Mouse (Mus musculus): ENCODE data around the gene Rpl18. TPM values are rescaled to one million over a fixed set of nuclear protein-coding genes. Genes with fewer than 3 reads are reported as not detected.
A peak's percentile ranks its signal among the peaks of the same experiment; 100 is the strongest.

Gene Rpl18
- polyA plus RNA-seq, 1 experiment from 2014 or later, result 540 TPM

DNA sequence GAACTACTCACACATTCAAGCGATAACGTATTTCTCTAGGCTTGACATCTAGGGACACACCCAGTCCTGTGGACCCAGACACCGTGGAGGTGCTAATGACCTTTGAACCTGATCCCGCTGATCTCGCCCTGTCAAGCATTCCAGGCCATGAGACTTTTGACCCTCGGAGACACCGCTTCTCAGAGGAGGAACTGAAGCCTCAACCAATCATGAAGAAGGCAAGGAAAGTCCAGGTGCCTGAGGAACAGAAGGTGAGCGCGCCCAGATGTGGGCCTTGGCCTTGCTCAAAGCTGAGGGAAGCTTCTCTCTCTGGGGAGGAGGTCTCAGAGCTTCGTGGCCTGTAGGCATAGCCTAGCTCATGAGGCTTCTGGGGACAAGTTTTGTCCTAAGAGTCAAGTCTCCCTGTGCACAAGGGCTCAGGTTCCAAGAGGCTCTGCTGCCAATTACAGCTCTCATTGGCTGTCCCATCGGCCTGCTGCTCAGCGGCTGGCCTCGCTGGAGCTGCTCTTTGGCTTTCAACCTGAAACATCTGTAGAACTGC lies 7.0 kb upstream of the Rpl18 start:
- Histone ChIP-seq H3K4me2 (peak overlapping the region; percentile 98), H3K4me1 (replicated peaks) (peaks cover 49% of the 10 kb centered on the region), H3K9me3 (replicated peaks) (no peaks in the 10 kb centered on the region), H3K36me3 (peaks cover 30% of the 10 kb centered on the region), H3K9ac (0 out of 2 replicates have a peak overlapping the region, but pooled peaks have one; percentile 91), H3K4me3 (peak overlapping the region; percentile 72), H3K27ac (peak overlapping the region; percentile 92; the same call in 1 of the 2 replicates), H3K27me3 (no peaks in the 10 kb centered on the region)
- no peak for ATAC-seq (replicated peaks; ENCODE audit: insufficient number of reproducible peaks, insufficient read depth, low FRiP score, low read depth)
- 42% methylated on average over 13 of the region's 13 CpGs for WGBS

DNA sequence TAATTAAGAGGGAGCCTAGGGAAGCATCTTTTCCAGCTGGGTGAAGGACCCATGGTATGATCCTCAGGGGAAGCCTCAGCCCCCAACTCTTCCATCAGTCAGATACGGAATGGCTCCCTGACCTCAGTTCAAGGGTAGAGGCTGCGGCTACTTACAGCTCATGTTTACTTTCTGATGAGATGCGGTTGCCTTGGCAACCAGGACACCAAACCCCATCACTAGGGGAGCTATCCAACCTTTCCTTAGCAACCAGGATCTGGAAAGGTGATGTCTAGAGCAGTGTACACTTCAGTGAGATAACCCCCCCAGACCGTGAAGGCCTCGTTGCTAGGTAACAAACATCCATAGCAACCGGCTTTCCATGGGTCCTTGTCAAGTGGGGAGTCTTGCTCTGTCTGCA lies 6.2 kb upstream of the Rpl18 start:
- H3K4me3 ChIP-seq, result no peak overlapping the region
- H3K9me3 ChIP-seq (replicated peaks), result no peaks in the 10 kb centered on the region
- ATAC-seq (replicated peaks; ENCODE audit: insufficient number of reproducible peaks, insufficient read depth, low FRiP score, low read depth), result no peak
- WGBS, result 49% methylated on average over 6 of the region's 6 CpGs
- H3K4me2 ChIP-seq, result no peak overlapping the region
- H3K36me3 ChIP-seq, result peaks cover 32% of the 10 kb centered on the region
- no peak overlapping the region for H3K9ac ChIP-seq
- peaks cover 44% of the 10 kb centered on the region for H3K4me1 ChIP-seq (replicated peaks)
- no peak overlapping the region for H3K27ac ChIP-seq
- H3K27me3 ChIP-seq, result no peaks in the 10 kb centered on the region

DNA sequence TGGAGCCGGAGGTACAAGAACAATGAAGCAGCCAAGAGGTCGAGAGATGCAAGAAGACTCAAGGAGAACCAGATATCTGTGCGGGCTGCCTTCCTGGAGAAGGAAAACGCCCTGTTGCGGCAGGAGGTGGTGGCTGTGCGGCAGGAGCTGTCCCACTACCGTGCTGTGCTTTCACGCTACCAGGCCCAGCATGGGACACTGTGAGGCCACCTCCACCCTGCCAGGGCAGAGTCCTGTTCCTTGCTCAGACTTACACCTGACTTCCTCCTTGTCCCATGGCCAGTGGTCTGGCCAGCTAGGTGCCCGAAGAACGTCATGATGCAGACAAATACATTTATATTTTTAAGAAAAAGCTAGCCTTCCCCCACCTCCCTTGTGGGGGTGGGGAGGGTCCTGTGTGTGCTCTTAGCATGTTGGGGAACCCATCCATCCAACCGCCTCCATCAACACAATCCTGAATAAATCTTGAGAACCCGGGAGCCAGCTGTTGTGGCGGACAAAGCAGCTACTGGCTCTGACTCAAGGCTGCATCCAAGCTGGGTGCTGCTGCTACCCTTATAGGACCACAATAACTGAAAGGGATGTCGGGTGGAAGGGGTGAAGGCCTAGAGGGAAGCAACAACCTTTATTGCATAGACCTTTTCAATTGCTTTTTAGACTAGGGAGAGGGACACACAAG lies 5.4 kb upstream of the Rpl18 start:
- Histone ChIP-seq H3K9ac (no peak overlapping the region), H3K27me3 (no peaks in the 10 kb centered on the region), H3K4me3 (no peak overlapping the region), H3K27ac (no peak overlapping the region), H3K36me3 (peaks cover 32% of the 10 kb centered on the region), H3K9me3 (replicated peaks) (no peaks in the 10 kb centered on the region), H3K4me1 (replicated peaks) (peaks cover 48% of the 10 kb centered on the region), H3K4me2 (no peak overlapping the region)
- WGBS, result 71% methylated on average over 14 of the region's 14 CpGs
- no peak for ATAC-seq (replicated peaks; ENCODE audit: insufficient number of reproducible peaks, insufficient read depth, low FRiP score, low read depth)

DNA sequence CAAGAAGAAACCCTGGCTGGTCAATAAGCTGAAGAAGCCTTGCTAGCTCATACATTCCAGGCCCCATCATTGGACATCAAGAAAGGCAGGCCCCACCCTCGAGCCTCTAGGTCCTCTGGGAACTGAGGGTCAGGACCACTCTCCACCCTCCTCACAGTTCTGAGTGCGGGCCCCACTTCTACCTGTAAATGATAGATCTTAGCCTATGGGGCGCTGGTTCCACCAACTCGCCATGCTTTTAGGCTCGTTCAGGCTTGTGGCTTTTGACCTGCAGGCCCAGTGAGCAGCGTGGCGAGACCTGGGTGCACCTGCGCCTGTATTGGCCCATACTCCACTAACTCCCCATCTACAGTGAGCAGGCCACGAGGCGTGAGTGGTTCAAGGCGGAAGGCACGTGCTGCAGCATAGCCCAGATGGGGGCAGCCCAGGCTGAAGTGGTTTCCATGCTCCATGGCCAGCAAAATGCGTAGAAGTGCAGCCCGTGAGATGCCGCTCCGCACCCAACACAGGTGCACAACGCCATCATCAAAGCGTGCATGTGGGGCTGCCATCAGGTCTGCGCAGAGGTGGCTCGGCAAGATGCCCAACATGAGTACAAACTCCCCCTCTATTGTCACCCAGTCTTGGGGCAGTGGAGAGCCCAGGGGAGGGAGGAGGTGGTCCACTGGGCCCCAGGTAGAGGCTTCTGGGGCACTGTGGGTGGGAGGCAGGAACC lies 4.6 kb upstream of the Rpl18 start:
- Histone ChIP-seq H3K9me3 (replicated peaks) (no peaks in the 10 kb centered on the region), H3K9ac (no peak overlapping the region), H3K27me3 (no peaks in the 10 kb centered on the region), H3K36me3 (peaks cover 32% of the 10 kb centered on the region), H3K4me1 (replicated peaks) (peaks cover 47% of the 10 kb centered on the region), H3K27ac (no peak overlapping the region), H3K4me2 (no peak overlapping the region), H3K4me3 (no peak overlapping the region)
- WGBS, result 94% methylated on average over 20 of the region's 20 CpGs
- ATAC-seq (replicated peaks; ENCODE audit: insufficient number of reproducible peaks, insufficient read depth, low FRiP score, low read depth), result no peak

DNA sequence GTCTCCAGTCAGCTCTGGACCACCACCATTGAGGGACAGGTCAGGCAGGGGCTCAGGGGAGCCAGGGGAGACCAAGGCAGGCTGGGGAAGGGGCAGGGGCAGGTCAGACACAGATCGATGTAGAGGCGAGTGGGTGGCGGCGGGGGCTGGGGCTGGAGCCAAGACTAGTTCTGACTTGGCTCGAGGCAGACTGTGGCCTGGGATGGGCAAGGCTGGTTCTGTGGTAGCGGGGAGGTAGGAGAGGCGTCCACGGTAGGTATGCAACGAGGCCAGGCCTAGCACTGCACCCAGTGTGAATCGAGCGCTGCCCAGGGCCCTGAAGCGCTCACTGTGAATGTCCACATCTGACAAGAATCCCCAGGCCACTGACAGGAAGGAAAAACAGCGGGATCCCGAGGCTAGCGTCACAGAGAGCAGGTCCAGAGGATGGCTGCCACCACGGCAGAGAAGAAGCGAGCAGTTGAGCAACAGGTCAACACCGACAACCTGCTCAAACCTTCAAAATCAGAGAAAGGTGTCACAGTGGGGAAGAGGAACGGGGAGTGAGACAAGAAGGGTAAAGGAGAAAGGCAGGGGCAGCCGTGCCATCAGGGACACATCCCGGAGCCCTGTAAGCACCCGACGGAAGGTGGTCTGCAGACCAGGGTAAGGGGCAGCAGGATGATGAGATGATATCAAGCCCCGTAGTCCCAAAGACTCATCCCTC lies 3.8 kb upstream of the Rpl18 start:
- peaks cover 47% of the 10 kb centered on the region for H3K4me1 ChIP-seq (replicated peaks)

DNA sequence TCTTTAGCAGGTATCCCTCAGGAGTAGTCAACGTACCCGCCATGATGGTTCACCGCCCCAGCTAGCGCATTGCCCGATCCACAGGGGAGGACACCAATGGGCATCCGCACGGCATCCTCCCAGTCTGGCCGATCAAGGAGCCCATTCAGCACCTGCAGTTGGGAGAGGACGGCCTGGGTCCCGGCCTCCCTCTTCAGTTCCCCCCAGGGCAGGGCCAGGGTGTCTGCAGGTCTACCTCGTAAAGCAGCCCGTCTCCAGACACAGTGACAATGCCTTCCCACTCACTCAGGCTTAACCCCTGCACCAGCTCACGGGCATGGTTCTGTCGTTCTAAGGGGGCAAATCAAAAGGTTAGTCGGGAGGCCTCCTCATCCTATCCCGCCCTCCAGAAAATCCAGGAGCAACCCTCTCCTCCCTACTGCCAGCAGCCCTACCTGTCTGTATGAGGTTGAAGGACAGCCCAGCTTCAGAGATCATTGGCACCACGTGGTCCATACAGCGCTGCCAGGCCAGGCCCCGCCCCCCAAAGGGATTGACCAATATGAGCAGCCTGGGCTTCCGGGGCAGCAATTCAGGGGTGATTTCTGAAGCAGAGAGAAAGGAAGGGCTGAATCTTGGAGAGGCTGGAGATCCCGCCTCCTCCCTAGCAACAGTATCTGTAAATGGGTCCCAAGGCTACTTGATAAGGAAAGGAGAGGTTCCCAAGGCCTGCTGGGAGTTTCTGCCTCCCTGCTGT lies 3.1 kb upstream of the Rpl18 start:
- H3K9ac ChIP-seq, result no peak overlapping the region
- ATAC-seq (replicated peaks; ENCODE audit: insufficient number of reproducible peaks, insufficient read depth, low FRiP score, low read depth), result no peak
- H3K4me3 ChIP-seq, result no peak overlapping the region
- WGBS, result 91% methylated on average over 21 of the region's 21 CpGs
- peaks cover 32% of the 10 kb centered on the region for H3K36me3 ChIP-seq
- no peaks in the 10 kb centered on the region for H3K9me3 ChIP-seq (replicated peaks)
- no peak overlapping the region for H3K4me2 ChIP-seq
- H3K27ac ChIP-seq, result no peak overlapping the region
- no peaks in the 10 kb centered on the region for H3K27me3 ChIP-seq
- H3K4me1 ChIP-seq (replicated peaks), result peaks cover 48% of the 10 kb centered on the region

More for the DNA sequence above, 3.8 kb upstream of the Rpl18 start:
- Histone ChIP-seq H3K27me3 (no peaks in the 10 kb centered on the region), H3K9ac (no peak overlapping the region), H3K36me3 (peaks cover 32% of the 10 kb centered on the region), H3K4me3 (no peak overlapping the region), H3K4me2 (no peak overlapping the region), H3K27ac (no peak overlapping the region), H3K9me3 (replicated peaks) (no peaks in the 10 kb centered on the region)
- WGBS, result 89% methylated on average over 24 of the region's 24 CpGs
- ATAC-seq (replicated peaks; ENCODE audit: insufficient number of reproducible peaks, insufficient read depth, low FRiP score, low read depth), result no peak

DNA sequence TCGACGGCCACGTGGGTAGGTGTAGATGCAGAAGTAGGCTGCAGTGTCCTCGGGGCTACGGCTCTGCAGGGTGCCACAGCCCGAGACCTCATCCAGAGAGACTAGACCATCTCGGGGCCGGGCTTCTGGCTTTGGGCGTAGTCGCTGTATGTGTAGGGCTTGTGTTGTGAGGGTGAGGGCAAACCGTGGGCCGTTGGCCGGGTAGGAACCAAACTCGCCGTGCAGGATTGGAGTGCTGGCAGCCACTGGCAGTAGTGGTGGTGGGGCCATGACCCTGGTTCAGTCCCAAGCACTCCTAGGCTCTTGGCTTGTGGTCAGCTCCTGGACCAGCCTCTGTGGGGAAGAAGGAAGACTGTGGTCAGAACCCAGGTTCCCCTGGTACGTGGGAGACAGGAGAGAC lies 1.9 kb upstream of the Rpl18 start:
- H3K27ac ChIP-seq, result no peak overlapping the region
- no peaks in the 10 kb centered on the region for H3K27me3 ChIP-seq
- ATAC-seq (replicated peaks; ENCODE audit: insufficient number of reproducible peaks, insufficient read depth, low FRiP score, low read depth), result no peak
- H3K4me2 ChIP-seq, result no peak overlapping the region
- peaks cover 32% of the 10 kb centered on the region for H3K36me3 ChIP-seq
- no peaks in the 10 kb centered on the region for H3K9me3 ChIP-seq (replicated peaks)
- WGBS, result 95% methylated on average over 16 of the region's 16 CpGs
- no peak overlapping the region for H3K4me3 ChIP-seq
- peaks cover 36% of the 10 kb centered on the region for H3K4me1 ChIP-seq (replicated peaks)
- H3K9ac ChIP-seq, result no peak overlapping the region

DNA sequence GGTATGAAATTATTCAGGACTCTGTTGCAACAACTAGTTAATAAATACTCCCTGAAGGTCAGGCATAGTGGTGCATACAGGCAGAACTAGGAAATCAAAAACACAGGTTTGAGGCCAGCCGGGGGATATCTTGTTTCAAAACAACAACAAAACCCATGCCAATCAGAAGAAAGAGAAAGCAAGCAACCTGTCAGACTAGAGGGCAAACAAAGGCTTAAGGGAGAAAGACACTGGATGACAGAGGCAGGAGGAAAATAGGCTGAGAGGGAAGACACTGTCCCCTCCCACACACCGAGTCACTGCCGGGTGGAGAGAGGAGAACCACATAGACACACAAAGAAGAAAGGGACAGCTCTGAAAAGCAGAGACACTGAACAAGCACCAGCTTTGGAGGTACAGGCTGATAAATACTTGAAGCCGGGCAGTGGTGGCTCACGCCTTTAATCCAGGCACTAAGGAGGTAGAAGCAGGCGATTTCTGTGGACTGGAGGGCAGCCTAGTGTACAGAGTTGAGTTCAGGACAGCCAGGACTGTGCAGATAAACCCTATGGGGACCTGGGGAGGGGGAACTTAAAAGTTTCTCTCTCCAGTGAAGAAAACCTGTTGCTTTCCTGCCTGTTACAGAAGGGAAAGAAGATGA lies 1.3 kb upstream of the Rpl18 start:
- peak overlapping the region; percentile 69 for H3K4me3 ChIP-seq
- H3K27me3 ChIP-seq, result no peaks in the 10 kb centered on the region
- peak overlapping the region; percentile 63 for H3K9ac ChIP-seq
- H3K4me1 ChIP-seq (replicated peaks), result peaks cover 35% of the 10 kb centered on the region
- H3K4me2 ChIP-seq, result peak overlapping the region; percentile 80
- H3K27ac ChIP-seq, result no peak overlapping the region
- WGBS, result 79% methylated on average over 6 of the region's 6 CpGs
- H3K9me3 ChIP-seq (replicated peaks), result no peaks in the 10 kb centered on the region
- peaks cover 32% of the 10 kb centered on the region for H3K36me3 ChIP-seq
- no peak for ATAC-seq (replicated peaks; ENCODE audit: insufficient number of reproducible peaks, insufficient read depth, low FRiP score, low read depth)

DNA sequence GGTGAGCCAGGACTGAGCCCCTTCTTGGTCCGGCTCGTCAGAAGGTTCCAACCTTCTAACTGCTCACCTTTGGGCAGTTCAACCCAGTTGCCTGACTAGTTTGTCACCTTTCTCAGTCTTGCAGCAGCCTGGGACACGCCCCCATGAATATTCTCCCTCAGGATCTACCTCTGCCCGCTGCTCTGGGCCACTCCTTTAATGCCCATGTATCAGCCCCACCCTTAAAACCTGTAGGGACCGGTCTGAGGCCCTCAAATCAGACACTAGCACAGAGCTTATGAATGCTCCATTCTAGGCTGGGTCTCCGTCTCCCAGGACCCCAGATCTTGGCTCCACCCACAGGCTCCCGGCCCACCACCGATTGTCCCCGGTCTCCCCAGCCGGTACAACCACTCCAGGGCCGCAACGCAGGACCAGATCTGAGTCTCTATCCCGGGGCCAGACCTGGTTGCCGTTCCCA lies 597 bp upstream of the Rpl18 start:
- peak; percentile 15 for ATAC-seq (replicated peaks; ENCODE audit: insufficient number of reproducible peaks, insufficient read depth, low FRiP score, low read depth)

DNA sequence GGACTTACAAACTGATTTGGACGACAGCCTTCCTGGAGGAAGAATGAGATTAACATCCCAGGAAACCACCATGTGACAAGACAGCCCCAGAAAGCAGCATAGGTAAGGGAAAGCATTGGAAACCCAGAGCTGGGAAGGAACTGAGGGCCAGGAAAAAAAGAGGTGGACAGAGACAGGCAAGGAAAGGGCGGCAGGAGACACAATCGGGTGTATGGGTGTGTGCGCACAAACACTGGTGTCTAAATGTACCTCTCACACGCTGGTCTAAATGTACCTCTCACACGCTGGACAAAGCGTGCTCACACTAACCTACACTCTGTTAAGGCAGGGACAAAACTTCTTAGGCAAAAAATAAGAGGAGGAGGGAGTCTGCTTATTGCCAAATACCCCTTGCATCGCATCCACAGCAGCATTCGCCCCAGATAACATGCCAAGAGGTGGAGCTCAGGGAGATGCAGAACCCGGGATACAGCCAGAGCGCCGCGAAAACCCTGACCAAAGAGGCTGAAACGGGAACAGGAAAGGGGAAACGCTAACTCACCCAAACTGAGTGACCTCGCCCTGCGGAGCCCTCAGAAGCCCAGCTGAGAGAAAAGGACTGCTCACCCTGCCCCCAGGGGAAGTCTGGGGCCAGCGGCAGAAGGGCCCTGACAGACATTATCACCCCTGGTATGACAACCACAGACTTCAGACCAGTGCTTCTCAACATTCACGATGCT lies 643 bp downstream of the Rpl18 start:
- H3K4me1 ChIP-seq (replicated peaks), result peaks cover 43% of the 10 kb centered on the region
- no peaks in the 10 kb centered on the region for H3K27me3 ChIP-seq
- H3K27ac ChIP-seq, result peak overlapping the region; percentile 44
- H3K36me3 ChIP-seq, result peaks cover 37% of the 10 kb centered on the region
- H3K9me3 ChIP-seq (replicated peaks), result no peaks in the 10 kb centered on the region
- no peak for ATAC-seq (replicated peaks; ENCODE audit: insufficient number of reproducible peaks, insufficient read depth, low FRiP score, low read depth)
- peak overlapping the region; percentile 69 for H3K4me3 ChIP-seq
- 75% methylated on average over 19 of the region's 19 CpGs for WGBS
- H3K4me2 ChIP-seq, result peak overlapping the region; percentile 80
- peak overlapping the region; percentile 3; the same call in 1 of the 2 replicates for H3K9ac ChIP-seq

More for the DNA sequence above, 597 bp upstream of the Rpl18 start:
- Histone ChIP-seq H3K27me3 (no peaks in the 10 kb centered on the region), H3K27ac (0 out of 2 replicates have a peak overlapping the region, but pooled peaks have one; percentile 10), H3K9me3 (replicated peaks) (no peaks in the 10 kb centered on the region), H3K4me1 (replicated peaks) (peaks cover 40% of the 10 kb centered on the region), H3K4me2 (peak overlapping the region; percentile 80), H3K36me3 (peaks cover 31% of the 10 kb centered on the region), H3K4me3 (peak overlapping the region; percentile 69), H3K9ac (peak overlapping the region; percentile 63)
- WGBS, result 9% methylated on average over 14 of the region's 14 CpGs
